Mouse (Mus musculus): ENCODE measurements around the gene Ghitm. TPM values are rescaled to one million over a fixed set of nuclear protein-coding genes. Genes with fewer than 3 reads are reported as not detected.

Gene Ghitm
- polyA plus RNA-seq, 1 experiment from 2014 or later: 219 TPM

DNA sequence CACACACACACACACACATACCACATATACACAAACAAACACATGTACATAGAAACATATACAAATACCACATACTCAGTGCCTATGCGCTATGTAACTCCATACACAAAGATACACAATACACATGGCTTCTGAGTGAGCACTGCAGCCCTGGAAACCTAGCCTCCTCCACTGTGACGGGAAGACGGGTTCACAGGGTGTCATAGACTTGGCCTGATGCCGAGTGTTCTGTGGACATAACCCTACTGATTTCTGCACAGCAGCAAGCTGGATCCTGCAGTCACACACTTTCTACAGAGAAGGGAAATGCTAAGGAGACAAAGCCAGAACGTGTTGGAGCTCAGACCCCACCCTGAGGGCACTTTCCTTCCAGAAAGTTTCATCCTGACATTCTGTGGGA is 30.3 kb downstream of the Ghitm start:
- DNase-seq (ENCODE audit: low spot score): no peak

DNA sequence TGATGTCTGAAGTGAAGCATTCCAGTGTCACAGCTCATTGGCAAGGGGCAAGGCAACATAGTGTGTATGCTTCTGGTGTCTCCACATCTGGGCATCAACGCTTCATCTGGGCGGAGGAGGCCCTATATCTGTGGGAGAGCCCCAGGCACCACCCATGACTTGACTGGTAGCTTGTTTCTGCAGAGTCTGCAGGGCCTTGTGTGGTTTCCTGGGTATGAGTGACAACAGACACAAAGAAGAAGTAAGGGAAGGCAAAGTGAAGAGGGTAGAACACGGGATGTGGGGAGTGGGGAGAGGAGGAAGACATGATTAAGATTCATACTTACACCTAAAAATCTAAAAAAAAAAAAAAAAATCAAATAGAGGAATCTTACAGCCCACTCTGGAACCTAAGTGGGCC is 32.6 kb downstream of the Ghitm start:
- no peak for DNase-seq (ENCODE audit: low spot score)

DNA sequence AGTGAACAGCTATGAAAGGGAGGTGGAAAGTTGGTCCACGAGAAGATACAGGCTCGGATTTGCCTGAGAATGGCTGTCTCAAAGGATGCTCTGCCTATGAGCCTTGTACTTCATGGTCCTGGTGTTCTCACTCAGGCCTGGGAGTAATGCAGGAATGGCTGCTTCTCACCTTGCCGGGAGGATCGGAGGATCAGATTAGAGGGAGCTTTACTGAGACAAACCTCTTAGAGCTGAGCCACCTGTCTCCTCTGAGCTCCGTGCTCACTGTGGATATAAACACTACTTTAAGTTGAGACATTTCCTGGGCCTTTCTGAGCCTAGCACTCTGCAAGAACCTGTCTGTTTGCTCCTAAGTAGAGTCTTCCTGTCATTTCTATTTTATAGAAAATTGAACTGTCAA is 33.5 kb downstream of the Ghitm start:
- DNase-seq (ENCODE audit: low spot score): no peak

DNA sequence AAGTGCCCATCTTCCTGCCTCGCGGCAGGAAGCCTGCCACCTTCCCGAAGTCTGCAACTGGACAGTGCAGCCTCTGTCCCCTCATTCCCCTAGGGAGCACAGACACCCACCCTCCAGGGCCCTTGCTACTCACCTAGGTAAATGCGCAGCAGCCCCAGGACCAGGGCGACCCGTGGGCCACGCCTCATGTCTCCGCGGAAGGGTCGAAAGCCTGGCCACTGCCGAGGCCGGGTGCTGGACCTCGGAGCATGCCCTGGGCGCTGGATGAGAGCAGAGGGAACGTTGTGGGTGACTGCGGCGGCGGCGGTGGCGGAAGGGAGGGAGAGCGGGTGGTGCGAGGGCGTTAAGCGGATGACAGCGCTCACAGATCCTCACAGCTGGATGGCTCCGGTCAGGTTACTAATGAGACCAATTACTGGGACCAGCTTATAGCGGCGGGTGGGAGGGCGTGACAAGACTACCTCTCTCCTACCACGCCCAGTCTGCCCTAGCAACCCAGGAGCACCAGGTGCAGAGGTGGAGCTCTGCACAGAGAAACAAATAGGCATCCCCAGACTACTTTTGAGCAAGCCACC is 37.0 kb downstream of the Ghitm start, which contains the start of gene Cdhr1:
Cdhr1 (minus strand) TSS at position 392 of the 575 bp plus-strand sequence.
- no peak for DNase-seq (ENCODE audit: low spot score)

DNA sequence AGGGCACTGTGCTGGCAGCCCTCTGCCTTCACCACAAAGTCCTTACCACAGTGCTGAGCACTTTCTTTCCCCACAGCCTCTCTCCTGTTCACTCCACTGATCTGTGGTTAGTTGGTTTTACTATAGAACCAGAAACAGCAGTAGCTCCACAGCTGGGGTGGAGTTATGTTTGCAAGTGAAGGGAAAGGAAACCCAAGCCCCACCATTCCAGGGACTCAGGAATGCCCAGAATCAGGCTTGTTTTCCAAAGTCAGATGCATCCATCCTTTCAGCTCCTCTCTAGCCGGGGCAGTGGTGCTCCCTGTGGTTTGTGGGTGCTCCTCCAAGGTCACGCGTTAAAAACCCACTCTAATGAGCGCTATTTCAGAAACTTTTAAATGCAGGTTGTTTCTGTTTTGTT is 39.5 kb downstream of the Ghitm start:
- DNase-seq (ENCODE audit: low spot score): no peak

DNA sequence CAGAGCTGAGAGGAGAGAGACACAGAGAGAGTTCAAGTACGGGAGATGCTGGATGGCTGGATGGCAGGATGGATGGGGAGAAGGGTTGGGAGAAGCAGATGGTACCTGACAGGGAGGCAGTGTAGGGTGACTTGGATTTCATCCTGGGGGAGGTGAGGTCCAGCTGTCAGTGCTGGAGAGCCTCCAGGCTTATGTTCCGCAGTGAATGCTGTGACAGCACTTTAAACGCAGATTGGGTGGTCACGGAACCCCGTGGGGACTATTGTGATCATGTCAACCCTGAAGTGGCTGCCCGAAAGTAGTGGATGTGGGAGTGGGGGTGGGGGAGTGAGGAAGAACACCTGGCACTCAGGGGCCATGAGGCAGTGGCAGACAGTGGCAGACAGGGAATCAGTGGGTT is 40.6 kb downstream of the Ghitm start:
- DNase-seq (ENCODE audit: low spot score): no peak

DNA sequence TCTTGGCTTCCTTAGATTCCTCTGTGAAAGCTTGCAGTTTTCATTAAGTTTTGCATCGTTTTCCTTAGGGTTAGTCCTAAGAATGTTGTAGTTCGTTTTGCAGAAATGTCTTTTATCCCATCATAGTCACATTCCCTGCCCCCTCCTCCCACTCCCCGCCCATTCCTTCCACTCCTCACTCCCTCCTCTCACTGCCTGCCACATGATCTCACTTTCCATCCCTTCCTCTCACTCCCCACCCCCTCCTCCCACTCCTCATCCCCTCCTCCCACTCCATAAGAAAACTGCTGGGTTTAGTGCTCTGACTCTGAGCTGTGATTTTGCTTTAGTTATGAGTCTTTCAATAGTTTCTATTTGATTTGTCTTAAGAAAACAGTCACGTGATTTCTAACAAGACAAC is 51.3 kb downstream of the Ghitm start:
- DNase-seq (ENCODE audit: low spot score): no peak

DNA sequence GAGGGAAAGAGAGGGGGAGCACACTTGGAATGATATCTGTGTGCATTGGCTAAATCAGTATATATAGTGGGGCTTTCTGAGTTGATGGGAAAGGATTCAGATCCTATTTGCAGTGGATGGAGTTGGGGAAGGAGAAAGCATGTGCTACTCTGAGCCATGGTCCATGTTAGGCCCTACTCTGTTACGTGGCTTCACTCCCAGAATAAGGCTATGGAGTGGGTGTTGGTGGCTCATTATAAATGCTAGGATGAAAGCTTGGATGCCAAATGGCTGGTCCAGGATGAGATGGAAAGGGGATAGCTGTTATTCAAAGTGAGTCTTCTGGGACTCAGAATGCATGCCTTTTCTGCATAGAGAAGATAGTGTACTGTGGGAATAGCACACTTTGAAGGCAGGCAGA is 54.3 kb downstream of the Ghitm start:
- no peak for DNase-seq (ENCODE audit: low spot score)

Other genes with a start within 250 kb of the Ghitm start
- 29.1 and 31.0 TPM in 2 replicates for gene Ccser2, start 166.5 kb downstream of the Ghitm start, polyA plus RNA-seq (2015; fragmentation: Nextera tagmentation; extraction: Ambion mirVana)
- not detected in 2 replicates for gene Rgr, start 86.3 kb downstream of the Ghitm start, polyA plus RNA-seq (2015; fragmentation: Nextera tagmentation; extraction: Ambion mirVana)
- 0.04 TPM in 1 of 2 replicates, not detected in the other for gene Lrit1, start 80.4 kb downstream of the Ghitm start, polyA plus RNA-seq (2015; fragmentation: Nextera tagmentation; extraction: Ambion mirVana)
- gene Lrit2, start 67.3 kb downstream of the Ghitm start, polyA plus RNA-seq (2015; fragmentation: Nextera tagmentation; extraction: Ambion mirVana): not detected in 2 replicates
- 0.81 and 1.2 TPM in 2 replicates for gene Cdhr1, start 36.9 kb downstream of the Ghitm start, polyA plus RNA-seq (2015; fragmentation: Nextera tagmentation; extraction: Ambion mirVana)
- 4.7 and 5.6 TPM in 2 replicates for gene 2610528A11Rik, start 21.2 kb downstream of the Ghitm start, polyA plus RNA-seq (2015; fragmentation: Nextera tagmentation; extraction: Ambion mirVana)

Data from thymus, postnatal 0 days (tissue).